Mouse (Mus musculus) 416B (cell line): ENCODE results near the gene Gm5741.

Source experiments
- DNase-seq: peaks from one replicate; pipeline ENCODE4 v3.0.0; 2011; ENCODE audit warnings: low read depth

Gm5741 gene

DNA sequence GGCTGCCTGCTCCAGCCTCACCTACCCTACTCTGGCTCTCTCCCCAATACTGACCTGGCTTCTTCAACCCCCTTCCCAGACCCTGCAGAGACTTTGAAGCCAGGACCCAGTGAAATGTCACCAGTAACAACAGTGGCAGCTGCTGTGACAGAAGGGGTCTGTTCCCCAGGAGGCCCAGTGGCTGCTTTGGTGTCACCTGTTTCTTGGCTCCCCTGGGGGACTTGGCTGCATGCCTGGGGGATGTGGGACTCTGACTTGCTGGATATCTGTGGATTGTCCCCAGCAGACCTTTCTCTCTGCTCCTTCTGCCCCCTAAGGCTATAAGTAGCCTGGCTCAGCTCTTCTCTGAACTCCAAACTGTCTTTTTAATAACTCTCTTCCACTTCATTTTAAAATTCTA lies at the start of gene Gm5741:
Gene Gm5741, minus strand, starts transcription at position 1 of the 400 bp plus-strand sequence.
- DNase-seq = no peak

DNA sequence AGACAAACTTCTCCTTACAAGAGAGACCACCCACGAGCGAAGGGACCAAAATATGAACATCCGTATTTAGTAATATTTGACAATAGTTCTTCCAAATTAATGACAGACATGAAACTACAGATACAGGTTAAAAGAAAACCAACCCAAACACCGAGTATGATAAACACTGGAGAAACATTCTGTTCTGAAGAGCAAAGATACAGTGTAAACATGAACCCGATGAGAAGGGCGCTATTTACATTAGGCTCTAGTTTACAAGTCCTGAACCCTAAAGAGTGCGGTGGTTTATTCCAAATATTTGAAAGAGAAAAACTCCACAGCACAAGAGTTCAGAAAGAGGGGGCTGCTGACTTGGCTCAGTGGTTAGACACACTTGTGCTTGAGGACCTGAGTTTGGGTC lies 49.2 kb upstream of the Gm5741 start:
- DNase-seq = no peak

DNA sequence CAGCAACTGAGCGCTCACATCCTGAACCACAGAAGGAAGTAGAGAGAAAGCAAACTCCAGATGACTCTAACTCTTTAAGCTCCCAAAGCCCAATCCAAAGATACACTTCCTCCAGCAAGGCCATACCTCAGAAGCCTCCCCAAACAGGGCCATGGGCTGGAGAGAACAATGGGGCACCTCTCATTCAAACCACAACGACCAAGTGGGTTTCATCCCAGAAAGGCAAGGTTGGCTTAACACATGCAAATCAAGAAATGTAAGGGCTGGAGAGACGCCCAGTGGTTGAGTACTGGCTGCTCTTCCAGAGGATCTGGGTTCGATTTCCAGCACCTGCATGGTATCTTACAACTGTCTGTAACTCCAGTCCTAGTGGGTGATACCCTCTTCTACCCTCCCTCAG lies 47.7 kb upstream of the Gm5741 start:
- no peak for DNase-seq

GRCm38 (mm10) chr8:85113241-85113640 lies 45.5 kb upstream of the Gm5741 start:
- no peak for DNase-seq

DNA sequence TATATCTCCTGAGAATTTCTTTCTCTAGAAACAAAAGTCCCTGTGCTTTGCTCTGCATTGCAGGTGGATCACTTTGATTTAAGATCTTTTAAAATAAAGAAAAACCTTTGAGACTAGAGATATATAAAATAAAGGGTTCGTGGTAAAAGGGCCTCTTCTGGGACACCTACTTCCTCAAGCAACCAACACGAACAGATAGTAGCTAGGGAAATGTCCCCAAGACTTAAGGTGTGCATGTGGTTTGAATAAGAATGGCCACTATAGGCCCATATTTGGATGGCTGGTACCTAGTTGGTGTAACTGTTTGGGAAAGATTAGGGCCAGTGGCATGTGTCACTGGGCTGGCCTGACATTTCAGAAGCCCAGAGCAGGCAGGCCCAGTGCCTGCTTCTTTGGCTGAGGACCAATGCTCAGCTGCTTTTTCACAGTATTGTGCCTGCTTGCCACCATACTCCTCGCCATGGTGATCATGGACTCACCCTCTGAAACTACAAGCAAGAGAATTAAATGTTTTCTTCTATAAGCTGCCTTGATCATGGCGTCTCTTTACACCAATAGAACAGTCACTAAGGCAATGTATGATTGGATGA lies 32.4 kb upstream of the Gm5741 start:
- DNase-seq = no peak

DNA sequence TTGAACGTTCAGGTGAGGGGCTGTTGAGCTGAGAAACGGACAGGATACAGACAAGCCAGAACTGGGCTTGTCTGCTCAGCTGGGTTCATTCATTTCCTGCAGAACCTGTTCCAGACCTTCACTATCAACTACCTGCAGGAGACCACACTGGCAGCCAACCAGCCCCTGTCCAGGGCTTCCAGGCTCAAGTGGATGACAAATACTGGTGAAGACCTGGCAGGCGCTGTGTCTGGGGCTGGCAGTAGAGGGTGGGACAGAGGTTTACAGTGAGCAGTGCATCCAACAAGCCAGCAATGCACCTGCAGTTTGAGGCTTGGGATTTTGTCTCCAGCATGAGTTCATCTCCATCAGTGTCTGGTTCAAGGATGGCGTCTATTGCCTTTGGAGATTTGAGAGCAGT lies 29.1 kb upstream of the Gm5741 start:
- DNase-seq = no peak

GRCm38 (mm10) chr8:85096196-85096595 lies 28.4 kb upstream of the Gm5741 start:
- DNase-seq = no peak

DNA sequence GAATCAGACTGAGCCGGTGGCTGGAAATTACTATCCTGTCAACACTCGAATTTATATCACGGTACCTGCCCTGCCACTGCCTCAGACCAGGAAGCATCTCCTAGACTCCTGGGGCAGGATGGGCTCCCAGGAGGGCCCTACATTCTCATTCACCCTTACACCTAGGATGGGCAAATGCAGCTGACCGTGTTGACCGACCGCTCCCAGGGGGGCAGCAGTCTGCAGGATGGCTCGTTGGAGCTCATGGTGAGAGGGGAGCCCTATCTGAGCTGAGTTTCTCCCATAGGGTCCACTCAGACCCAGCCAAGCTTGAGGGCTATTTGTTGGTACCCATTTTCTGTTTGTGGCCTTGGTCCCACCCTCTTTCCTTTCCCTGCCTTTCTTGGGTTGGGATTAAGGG lies 27.8 kb upstream of the Gm5741 start:
- DNase-seq = no peak

DNA sequence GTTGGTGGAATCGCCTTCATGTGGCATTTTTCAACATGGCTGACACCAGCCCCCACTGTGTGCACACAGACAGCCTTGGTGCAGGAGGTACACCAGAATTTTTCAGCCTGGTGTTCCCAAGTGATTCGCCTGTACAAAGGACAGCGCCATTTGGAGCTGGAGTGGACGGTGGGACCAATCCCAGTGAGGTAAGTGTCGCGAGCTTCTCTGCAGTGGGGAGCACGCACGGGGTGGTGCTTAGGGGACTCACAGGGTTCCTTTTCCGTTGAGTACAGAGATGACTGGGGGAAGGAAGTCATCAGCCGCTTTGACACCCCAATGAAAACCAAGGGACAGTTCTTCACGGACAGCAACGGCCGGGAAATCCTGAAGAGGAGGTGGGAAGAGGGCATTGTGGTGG lies 27.3 kb upstream of the Gm5741 start:
- DNase-seq = no peak

GRCm38 (mm10) chr8:85091526-85092090 lies 23.8 kb upstream of the Gm5741 start:
- no peak for DNase-seq

- DNase-seq = no peak
Observed at GRCm38 (mm10) chr8:85090856-85091255, 23.1 kb upstream of the Gm5741 start.

GRCm38 (mm10) chr8:85088771-85089170 lies 21.0 kb upstream of the Gm5741 start:
- DNase-seq = no peak

DNA sequence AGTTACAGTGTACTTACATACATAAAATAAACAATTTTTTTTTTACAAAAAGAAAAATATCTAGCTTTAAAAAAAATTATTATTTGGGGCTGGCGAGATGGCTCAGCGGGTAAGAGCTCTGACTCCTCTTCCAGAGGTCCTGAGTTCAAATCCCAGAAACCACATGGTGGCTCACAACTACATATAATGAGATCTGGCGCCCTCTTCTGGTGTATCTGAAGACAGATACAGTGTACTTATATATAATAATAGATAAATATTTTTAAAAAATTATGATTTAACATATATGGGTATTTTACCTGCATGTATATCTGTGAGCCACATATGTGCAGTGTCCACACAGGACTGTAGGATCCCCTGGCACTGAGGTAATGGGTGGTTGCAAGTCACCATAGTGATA lies 18.5 kb upstream of the Gm5741 start:
- DNase-seq = peak; percentile 46

DNA sequence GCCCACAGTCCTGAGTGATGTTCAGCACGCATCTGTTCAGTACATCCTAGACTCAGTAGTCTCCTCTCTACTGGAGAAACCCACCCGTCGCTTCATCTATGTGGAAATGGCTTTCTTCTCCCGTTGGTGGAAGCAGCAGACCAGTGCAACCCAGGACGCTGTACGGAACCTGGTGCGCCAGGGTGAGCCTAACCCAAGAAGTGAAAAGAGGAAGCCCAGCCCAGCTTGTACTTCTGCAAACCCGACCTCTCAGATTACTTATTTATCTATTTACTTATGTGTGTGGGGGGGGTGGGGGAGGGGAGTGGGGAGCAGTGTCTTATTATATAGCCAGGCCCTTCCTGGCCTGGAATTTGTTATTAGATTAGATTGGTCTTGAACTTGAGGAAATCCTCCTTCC lies 16.9 kb upstream of the Gm5741 start:
- DNase-seq = peak; percentile 66

- peak; percentile 94 for DNase-seq
Observed at GRCm38 (mm10) chr8:85083108-85083813, 15.5 kb upstream of the Gm5741 start, which contains the start of gene Man2b1. Gene Man2b1, plus strand, starts transcription at chr8:85083270.

GRCm38 (mm10) chr8:85082169-85082568 lies 14.4 kb upstream of the Gm5741 start:
- peak; percentile 79 for DNase-seq

GRCm38 (mm10) chr8:85081216-85081555 lies 13.4 kb upstream of the Gm5741 start, which contains the start of gene Wdr83:
Gene Wdr83, minus strand, starts transcription at chr8:85081306.
- DNase-seq = peak; percentile 94

DNA sequence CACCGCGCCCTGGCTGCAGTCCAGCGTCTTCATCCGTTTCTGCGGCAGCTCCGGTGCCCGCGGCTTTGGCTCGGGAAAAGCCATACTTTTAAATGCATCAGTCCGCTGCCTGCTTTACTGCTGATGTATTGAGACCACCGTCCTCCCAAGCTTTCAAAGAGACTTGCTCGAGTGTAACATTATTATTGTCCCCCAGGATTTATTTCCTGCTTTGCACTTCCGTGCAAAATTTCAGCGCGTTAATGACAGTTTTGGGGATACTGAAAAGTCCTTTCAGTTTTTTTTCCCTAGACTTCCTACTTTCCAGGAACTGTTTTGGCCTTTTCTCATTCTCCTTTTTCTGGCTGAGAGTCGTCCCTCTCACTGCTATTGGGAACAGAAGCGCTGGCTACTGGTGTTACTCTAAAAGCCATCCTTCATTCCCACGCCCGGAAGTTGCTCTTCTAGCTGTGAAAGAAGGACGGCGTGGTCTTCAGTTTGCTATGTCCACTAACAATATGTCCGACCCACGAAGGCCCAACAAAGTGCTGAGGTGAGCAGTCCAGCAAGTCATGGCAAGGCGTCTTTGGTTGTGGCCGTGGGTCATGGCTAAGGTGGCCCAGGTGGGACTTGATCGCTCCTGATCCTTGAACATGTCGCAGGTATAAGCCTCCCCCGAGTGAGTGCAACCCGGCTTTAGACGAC lies 12.9 kb upstream of the Gm5741 start, which contains the start of gene Wdr83os:
Gene Wdr83os, plus strand, starts transcription at position 209 of the 684 bp plus-strand sequence.
- DNase-seq = peak; percentile 91

DNA sequence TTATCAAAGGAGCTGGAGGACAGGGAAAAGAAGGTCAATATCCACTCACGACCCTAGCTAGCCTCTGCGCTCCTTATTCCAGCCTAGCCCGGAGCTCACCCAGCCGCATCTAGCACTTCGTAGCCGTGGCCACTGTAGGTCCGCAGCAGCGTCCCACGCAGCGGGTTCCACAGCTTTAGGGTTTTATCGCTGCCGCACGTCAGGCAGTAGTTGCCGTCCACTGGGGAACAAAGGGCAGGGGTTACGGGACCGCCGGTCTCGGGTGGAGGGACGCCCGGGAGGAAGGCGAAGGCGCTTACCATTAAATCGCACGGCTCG lies 12.4 kb upstream of the Gm5741 start:
- DNase-seq = no peak

DNA sequence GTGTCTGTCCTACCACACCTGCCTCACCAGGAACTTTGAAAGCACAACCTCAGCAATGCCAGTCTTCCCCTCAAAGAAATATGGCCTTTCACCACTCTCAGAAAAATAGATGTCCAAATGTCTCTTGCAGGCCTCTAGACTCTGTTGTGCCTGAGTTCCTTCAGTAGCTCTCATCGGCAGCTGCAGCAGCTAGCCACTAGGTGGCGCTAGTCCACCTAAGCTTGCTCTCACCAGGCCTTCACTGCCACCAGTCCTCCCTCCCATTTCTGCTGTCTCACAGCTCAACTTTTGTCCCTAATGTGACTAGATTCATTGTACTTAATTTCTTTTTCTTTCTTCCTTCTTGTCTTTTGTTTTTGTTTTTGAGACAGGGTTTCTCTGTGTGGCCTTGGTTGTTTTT lies 9.2 kb upstream of the Gm5741 start:
- DNase-seq = peak; percentile 89

GRCm38 (mm10) chr8:85076001-85076400 lies 8.2 kb upstream of the Gm5741 start:
- no peak for DNase-seq

DNA sequence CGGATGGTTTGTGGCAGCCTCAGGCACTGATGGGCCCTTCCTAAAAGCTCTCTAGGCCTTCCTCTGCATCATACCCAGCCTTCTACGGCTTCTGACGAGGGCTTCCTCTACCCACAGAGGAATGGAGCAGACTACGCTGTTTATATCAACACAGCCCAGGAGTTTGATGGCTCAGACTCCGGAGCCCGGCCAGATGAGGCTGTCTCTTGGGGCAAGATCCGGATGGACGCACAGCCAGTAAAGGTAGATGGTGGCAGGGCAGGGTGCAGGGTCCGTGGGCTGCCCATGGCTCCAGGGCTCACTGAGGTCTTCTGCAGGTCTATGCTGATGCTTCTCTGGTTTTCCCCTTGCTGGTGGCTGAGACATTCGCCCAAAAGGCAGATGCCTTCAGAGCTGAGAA lies 6.8 kb upstream of the Gm5741 start:
- no peak for DNase-seq

DNA sequence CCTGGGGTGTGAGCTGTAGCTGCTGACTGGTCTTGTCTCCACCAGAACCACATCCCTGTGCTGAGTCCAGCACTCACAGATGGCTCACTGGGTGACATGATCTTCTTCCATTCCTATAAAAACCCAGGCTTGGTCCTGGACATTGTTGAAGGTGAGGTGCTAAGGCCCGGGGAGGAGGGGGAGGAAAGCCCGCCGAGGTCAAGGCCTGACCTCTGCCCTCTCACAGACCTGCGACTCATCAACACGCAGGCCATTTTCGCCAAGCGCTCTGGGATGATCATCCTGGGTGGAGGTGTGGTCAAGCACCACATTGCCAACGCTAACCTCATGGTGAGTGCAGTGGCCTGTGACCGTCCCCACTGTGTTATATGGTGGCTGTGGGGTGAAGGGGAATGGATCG lies 6.4 kb upstream of the Gm5741 start:
- DNase-seq = no peak
